Mouse (Mus musculus) cerebellum, adult 2 months (tissue): ENCODE measurements around the gene Nt5dc3. TPM values are rescaled to one million over a fixed set of nuclear protein-coding genes. Genes with fewer than 3 reads are reported as not detected.

Source experiments
- DNase-seq, 2 experiments: peaks; one replicate each; pipeline ENCODE4 v3.0.0; 2021
- H3K27ac ChIP-seq: fragments of 200-500 bp; 2 replicates; pipeline ENCODE4 v1.5.1; 2012; ENCODE audit warnings: low read length, control low read depth, inconsistent platforms; ENCODE audit not compliant: insufficient read depth
- H3K27me3 ChIP-seq: fragments of 200-500 bp; 2 replicates; pipeline ENCODE4 v1.6.1; 2012; ENCODE audit warnings: inconsistent platforms, mild to moderate bottlenecking, low read length, moderate library complexity; ENCODE audit not compliant: control insufficient read depth, insufficient read depth
- H3K4me1 ChIP-seq: fragments of 200-500 bp; 2 replicates; pipeline ENCODE4 v1.6.1; 2011; ENCODE audit warnings: low read length; ENCODE audit not compliant: control insufficient read depth, insufficient read depth
- H3K4me3 ChIP-seq: fragments of 200-500 bp; replicated peaks from 2 replicates; pipeline ENCODE3; 2011; ENCODE audit warnings: mild to moderate bottlenecking, low read depth, low read length, control low read depth; ENCODE audit not compliant: insufficient read depth
- CTCF ChIP-seq: fragments of 200-500 bp; IDR thresholded peaks from 2 replicates; pipeline ENCODE4 v1.5.1; 2011; ENCODE audit warnings: low read depth, mild to moderate bottlenecking, control low read depth, low read length, moderate library complexity, borderline replicate concordance; ENCODE audit not compliant: insufficient read depth
- POLR2A ChIP-seq: fragments of 200-500 bp; IDR thresholded peaks from 2 replicates; pipeline ENCODE4 v1.6.1; 2011; ENCODE audit warnings: low read length, control low read depth, borderline replicate concordance; ENCODE audit not compliant: insufficient read depth
- WGBS: fragments of 180-500 bp; shearing (Covaris S2); methylation state at CpG from one replicate; pipeline ENCODE4 v1.1.7; 2018; 5-methylcytosine and 5-hydroxymethylcytosine counted together
- polyA plus RNA-seq: library from polyadenylated mRNA; depleted of rRNA; stranded (reverse); fragments of >200 nt; gene quantifications from 2 replicates; pipeline ENCODE4 v1.2.3, GENCODE M21; 2012

Gene Nt5dc3
- polyA plus RNA-seq, 1 experiment, result 44.2 TPM

DNA sequence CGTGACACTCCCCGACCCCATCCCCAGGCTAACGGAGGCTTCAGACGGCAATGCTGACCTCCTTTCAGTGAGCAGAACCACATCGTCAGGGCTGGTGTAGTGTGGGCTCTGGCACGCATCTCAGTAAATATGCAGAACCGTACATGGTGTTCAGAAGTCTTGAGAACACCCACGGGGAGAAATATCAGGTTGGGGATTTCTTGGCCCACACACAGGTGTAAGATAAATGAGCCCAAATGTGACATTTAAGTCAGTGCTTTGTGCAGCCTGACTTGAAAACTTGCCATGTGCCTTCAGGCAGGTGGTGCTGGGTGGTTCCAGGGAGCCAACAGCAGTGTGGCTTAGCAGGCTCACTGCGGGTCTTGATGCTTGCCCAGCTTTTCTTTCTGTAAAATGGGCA, 31.2 kb downstream of the Nt5dc3 start:
- no peak overlapping the region for H3K4me3 ChIP-seq
- peak; percentile 40 to 64 for DNase-seq
- H3K27me3 ChIP-seq, result no peaks in the 10 kb centered on the region
- TF ChIP-seq CTCF (no peak), POLR2A (no peak)
- H3K4me1 ChIP-seq, result peaks cover 20% of the 10 kb centered on the region
- no peak overlapping the region; the same call in 1 of the 2 replicates for H3K27ac ChIP-seq
- 17% methylated on average over 9 of the region's 9 CpGs for WGBS

DNA sequence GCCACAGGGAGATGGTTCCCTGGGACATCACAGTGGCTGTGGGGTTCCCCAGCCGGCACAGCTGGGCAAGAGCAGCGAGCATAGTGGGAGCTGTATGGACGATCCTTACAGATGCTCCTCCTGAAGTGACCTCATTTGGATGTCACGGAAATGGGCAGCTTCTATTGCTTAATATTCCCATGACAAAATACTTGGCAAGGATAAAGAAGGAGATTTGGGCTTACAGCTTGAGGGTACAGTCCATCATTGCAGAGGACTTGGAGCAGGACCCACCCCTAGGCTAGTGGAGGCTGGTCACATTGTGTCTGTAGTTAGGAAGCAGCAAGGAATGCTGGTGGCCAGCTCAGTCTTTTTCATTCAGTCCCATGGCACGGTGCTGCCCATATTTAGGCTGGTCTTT, 31.8 kb downstream of the Nt5dc3 start:
- no peak for DNase-seq
- no peak overlapping the region for H3K4me3 ChIP-seq
- H3K4me1 ChIP-seq, result peaks cover 20% of the 10 kb centered on the region
- TF ChIP-seq POLR2A (no peak), CTCF (no peak)
- no peaks in the 10 kb centered on the region for H3K27me3 ChIP-seq
- WGBS, result 86% methylated on average over 5 of the region's 5 CpGs
- H3K27ac ChIP-seq, result no peak overlapping the region

DNA sequence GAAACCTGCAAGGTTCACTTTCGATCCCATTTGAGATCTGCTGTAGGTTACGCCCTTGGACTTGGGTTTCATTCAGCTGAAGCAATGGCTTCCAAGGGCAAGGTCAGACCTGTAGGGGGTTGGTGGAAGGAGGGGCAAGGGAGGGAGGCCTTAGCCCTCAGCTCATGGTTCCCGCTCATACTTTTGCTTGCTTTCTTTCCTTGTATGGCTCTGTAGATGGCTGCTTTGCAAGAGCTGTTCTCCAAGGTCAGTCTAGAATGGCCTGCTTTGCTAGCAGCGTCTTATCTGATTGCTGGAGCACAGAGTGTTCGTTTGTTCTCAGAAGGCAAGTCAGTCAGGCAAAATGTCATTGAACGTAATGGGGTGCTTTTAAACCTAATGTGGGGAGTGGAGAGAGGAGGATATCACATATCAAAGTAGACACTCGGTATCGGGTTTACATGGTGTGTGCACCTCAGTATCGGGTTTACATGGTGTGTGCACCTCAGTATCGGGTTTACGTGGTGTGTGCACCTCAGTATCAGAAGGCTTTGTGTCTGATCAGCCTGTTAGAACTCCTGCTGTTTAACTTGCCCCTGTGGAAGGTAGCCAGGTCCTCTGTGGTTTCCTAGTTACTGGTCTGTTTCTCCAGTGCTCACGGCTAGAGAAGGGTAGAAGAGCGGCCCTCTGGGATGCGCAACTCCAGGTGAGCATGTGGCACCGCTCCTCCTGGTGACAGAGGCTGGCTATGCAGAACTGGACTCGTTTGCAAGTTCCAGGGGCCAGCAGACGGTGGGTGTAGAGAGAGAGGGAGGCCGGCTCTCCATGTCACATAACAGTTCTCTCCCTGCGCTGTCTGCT, 35.7 kb downstream of the Nt5dc3 start:
- H3K4me3 ChIP-seq, result no peak overlapping the region
- H3K27ac ChIP-seq, result no peak overlapping the region
- DNase-seq, result no peak
- WGBS, result 85% methylated on average over 19 of the region's 19 CpGs
- TF ChIP-seq POLR2A, result no peak
- no peak for TF ChIP-seq CTCF
- no peaks in the 10 kb centered on the region for H3K27me3 ChIP-seq
- peaks cover 18% of the 10 kb centered on the region for H3K4me1 ChIP-seq

DNA sequence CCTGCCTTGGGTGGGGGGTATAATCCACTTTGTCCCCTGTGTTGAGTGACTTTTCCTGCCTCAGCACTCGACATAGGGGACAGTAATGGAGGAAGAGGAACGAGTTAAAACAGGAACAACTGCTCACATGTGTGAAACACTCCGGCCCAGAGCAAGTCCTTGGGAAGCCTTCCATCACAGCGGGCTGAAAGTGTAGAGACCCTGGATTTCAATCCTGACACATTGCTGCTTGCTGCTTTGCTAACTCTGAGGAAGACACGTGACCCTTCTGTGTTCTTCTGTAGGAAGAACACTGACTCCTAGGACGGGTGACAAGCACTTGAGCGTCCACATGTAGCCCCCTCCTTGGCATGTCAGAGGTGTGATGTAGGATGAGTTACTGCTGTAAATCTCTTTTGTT, 36.3 kb downstream of the Nt5dc3 start:
- TF ChIP-seq CTCF, result no peak
- no peak for TF ChIP-seq POLR2A
- 89% methylated on average over 7 of the region's 7 CpGs for WGBS
- DNase-seq, result no peak
- H3K27me3 ChIP-seq, result no peaks in the 10 kb centered on the region
- no peak overlapping the region for H3K27ac ChIP-seq
- peaks cover 12% of the 10 kb centered on the region for H3K4me1 ChIP-seq
- no peak overlapping the region for H3K4me3 ChIP-seq

DNA sequence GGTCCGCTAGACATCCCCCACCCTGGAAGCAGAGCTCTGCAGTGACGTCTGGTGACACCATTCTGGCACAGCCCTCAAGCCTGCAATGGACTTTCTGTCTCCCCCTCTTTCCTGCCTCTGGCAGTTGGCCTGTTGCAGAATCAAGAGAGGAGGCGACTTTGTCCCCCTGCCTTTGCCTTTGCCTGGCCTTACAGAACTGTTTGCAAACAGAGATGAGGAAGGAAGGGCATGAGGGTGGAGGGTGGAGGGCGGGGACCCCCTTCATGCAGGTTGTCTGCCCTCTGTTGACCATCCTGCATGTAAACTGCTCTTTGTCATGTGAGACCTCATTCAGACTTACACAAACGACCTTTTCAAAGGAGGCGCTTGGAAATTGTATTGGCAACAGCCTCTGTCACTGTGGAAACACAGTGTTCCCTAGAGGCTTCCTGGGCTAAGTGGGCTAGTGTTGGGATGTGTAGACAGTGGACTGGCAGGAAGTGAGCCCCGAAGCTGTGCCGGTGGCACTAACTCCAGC, 40.9 kb downstream of the Nt5dc3 start:
- no peak overlapping the region for H3K4me3 ChIP-seq
- H3K27me3 ChIP-seq, result no peaks in the 10 kb centered on the region
- DNase-seq, result peak in 1 of 2 experiments; percentile 26
- 41% methylated on average over 8 of the region's 8 CpGs for WGBS
- TF ChIP-seq POLR2A (no peak), CTCF (no peak)
- H3K4me1 ChIP-seq, result no peaks in the 10 kb centered on the region; the same call in 1 of the 2 replicates
- H3K27ac ChIP-seq, result no peak overlapping the region

DNA sequence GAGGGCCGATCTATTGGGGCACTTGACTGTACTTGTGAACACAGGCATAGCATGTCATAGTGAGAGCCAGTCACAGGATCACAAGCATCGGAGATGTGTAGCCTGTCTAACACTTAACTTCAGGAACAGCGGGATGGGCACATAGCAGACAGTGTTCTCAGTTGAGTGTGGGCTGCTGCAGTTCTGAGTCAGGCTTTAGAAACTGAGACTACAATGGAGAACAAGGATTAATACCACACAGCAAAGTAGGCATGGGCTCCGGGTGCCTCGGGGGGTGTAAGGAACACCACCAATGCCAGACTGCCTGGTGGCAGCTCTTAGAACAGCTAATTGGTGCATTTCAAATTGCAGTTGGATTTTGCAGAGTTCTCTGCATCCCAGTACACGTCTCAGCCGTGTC, 42.2 kb downstream of the Nt5dc3 start:
- Histone ChIP-seq H3K27me3 (no peaks in the 10 kb centered on the region), H3K4me1 (peaks cover 6% of the 10 kb centered on the region), H3K4me3 (no peak overlapping the region), H3K27ac (no peak overlapping the region)
- no peak for DNase-seq
- no peak for TF ChIP-seq POLR2A
- TF ChIP-seq CTCF, result no peak
- 92% methylated on average over 7 of the region's 7 CpGs for WGBS

DNA sequence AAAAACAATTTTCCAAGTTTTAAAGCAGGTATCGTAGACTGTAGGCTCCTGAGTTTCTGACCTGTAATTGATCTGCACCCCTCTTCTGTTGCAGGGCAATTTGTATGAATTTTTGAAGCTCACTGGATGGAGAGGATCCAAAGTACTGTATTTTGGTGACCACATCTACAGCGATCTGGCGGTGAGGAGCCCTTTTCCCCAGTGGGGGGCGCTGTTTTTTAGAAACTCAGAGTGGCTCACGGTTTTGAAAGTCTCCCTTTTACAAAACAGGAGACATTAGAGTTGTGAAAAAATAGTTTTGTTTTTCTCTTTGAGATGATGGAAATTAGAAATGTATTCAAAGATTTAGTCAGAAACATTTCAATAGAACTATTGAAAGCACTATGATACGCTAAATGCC, 45.3 kb downstream of the Nt5dc3 start:
- TF ChIP-seq CTCF, result no peak
- TF ChIP-seq POLR2A, result no peak
- Histone ChIP-seq H3K4me1 (peaks cover 15% of the 10 kb centered on the region), H3K27me3 (no peaks in the 10 kb centered on the region), H3K27ac (no peak overlapping the region), H3K4me3 (no peak overlapping the region)
- 86% methylated on average over 6 of the region's 6 CpGs for WGBS
- no peak for DNase-seq

DNA sequence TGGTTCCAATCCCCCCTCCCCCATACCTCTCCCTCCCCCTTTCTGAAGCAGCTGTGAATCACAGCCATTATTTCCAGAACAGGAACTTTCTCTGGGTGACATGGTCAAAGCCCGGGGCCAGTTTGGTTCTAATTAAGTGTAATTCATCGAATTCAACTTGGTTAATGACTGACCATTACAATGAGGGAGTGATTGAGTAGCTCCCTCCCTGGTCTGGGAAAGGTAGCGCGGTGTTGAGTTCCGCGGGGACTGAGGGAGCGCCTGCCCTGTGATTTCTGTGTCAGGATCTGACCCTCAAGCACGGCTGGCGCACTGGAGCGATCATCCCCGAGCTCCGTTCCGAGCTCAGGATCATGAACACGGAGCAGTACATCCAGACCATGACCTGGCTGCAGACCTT, 46.1 kb downstream of the Nt5dc3 start:
- peaks cover 15% of the 10 kb centered on the region for H3K4me1 ChIP-seq
- DNase-seq, result no peak
- no peak overlapping the region for H3K4me3 ChIP-seq
- no peak overlapping the region for H3K27ac ChIP-seq
- TF ChIP-seq CTCF (no peak), POLR2A (no peak)
- no peaks in the 10 kb centered on the region for H3K27me3 ChIP-seq
- WGBS, result 97% methylated on average over 14 of the region's 14 CpGs
